Mouse (Mus musculus) MEL (cell line): ENCODE data around the gene Jak3. TPM values are rescaled to one million over a fixed set of nuclear protein-coding genes. Genes with fewer than 3 reads are reported as not detected.

ENCODE experiments used
- DNase-seq: peaks from one replicate; pipeline ENCODE4 v3.0.0; 2011; ENCODE audit warnings: low read depth, low spot score
- H3K27ac ChIP-seq: 2 replicates; pipeline ENCODE4 v1.5.1; 2012; ENCODE audit warnings: low read depth, mild to moderate bottlenecking, control low read depth, low read length, moderate library complexity; ENCODE audit not compliant: control insufficient read depth
- H3K27me3 ChIP-seq, 2 experiments: fragments of 150-350 bp in 1 of 2; sonication (generic) in 1 of 2; 2 replicates each; pipeline ENCODE4 v1.6.1; 2012; ENCODE audit warnings: low read length in 2 of 2, mild to moderate bottlenecking in 2 of 2, improper control_type of control experiment in 1 of 2, moderate library complexity in 1 of 2; ENCODE audit not compliant: insufficient read depth in 2 of 2, control insufficient read depth in 1 of 2
- H3K36me3 ChIP-seq, 2 experiments: 2 replicates each; pipeline ENCODE4 v1.6.1; 2012 to 2014; ENCODE audit warnings: low read length in 2 of 2, improper control_type of control experiment in 1 of 2, inconsistent platforms in 1 of 2, mild to moderate bottlenecking in 1 of 2; ENCODE audit not compliant: insufficient read depth in 2 of 2, control insufficient read depth in 1 of 2
- H3K4me1 ChIP-seq, 2 experiments: fragments of 150-350 bp in 1 of 2; sonication (generic) in 1 of 2; 2 replicates each; pipeline ENCODE4 v1.6.1; 2012; ENCODE audit warnings: low read length in 2 of 2, improper control_type of control experiment in 1 of 2, mild to moderate bottlenecking in 1 of 2; ENCODE audit not compliant: insufficient read depth in 2 of 2, control insufficient read depth in 1 of 2
- H3K4me3 ChIP-seq, 2 experiments: fragments of 150-350 bp in 1 of 2; sonication (generic) in 1 of 2; 2 replicates each; pipeline ENCODE4 v1.5.1; 2012; ENCODE audit warnings: low read depth in 2 of 2, low read length in 2 of 2, mild to moderate bottlenecking in 2 of 2, moderate library complexity in 2 of 2, control low read depth in 1 of 2, improper control_type of control experiment in 1 of 2; ENCODE audit not compliant: control insufficient read depth in 1 of 2, insufficient read depth in 1 of 2
- H3K79me2 ChIP-seq: 2 replicates; pipeline ENCODE4 v1.6.1; 2012; ENCODE audit warnings: mild to moderate bottlenecking, low read length, moderate library complexity; ENCODE audit not compliant: control insufficient read depth, poor library complexity, insufficient read depth
- H3K9ac ChIP-seq: 2 replicates; pipeline ENCODE4 v1.6.1; 2012; ENCODE audit warnings: low read depth, mild to moderate bottlenecking, control low read depth, low read length, moderate library complexity; ENCODE audit not compliant: control insufficient read depth, poor library complexity, severe bottlenecking
- H3K9me3 ChIP-seq: fragments of 150-350 bp; sonication (generic); replicated peaks from 2 replicates; pipeline ENCODE4 v1.6.1; 2012; ENCODE audit warnings: mild to moderate bottlenecking, low read length, improper control_type of control experiment, moderate library complexity; ENCODE audit not compliant: insufficient read depth
- CHD1 ChIP-seq: IDR thresholded peaks from 2 replicates; pipeline ENCODE4 v1.6.1; 2012; ENCODE audit warnings: low read depth, mild to moderate bottlenecking, inconsistent platforms, low read length, improper control_type of control experiment
- CTCF ChIP-seq, 3 experiments: IDR thresholded peaks in 2 of 3; conservative IDR thresholded peaks in 1 of 3; 2 replicates each; pipeline ENCODE4 v1.5.1; 2011 to 2012; ENCODE audit warnings: low read length in 3 of 3, low read depth in 2 of 3, mild to moderate bottlenecking in 2 of 3, improper control_type of control experiment in 1 of 3, inconsistent platforms in 1 of 3, mixed read lengths in 1 of 3, moderate library complexity in 1 of 3; ENCODE audit not compliant: control insufficient read depth in 1 of 3, insufficient read depth in 1 of 3, poor library complexity in 1 of 3, severe bottlenecking in 1 of 3
- E2F4 ChIP-seq: IDR thresholded peaks from 2 replicates; pipeline ENCODE4 v1.6.1; 2011; ENCODE audit warnings: low read depth, low read length, improper control_type of control experiment, borderline replicate concordance
- ELF1 ChIP-seq: IDR thresholded peaks from 2 replicates; pipeline ENCODE4 v1.6.1; 2014; ENCODE audit warnings: low read depth, mild to moderate bottlenecking, inconsistent platforms, low read length, improper control_type of control experiment, moderate library complexity
- ETS1 ChIP-seq: IDR thresholded peaks from 2 replicates; pipeline ENCODE4 v1.6.1; 2012; ENCODE audit warnings: low read depth, mild to moderate bottlenecking, inconsistent platforms, low read length, improper control_type of control experiment, moderate library complexity
- MAFK ChIP-seq: IDR thresholded peaks from 2 replicates; pipeline ENCODE4 v1.6.1; 2011; ENCODE audit warnings: low read depth, mild to moderate bottlenecking, low read length, improper control_type of control experiment, borderline replicate concordance
- MAX ChIP-seq: IDR thresholded peaks from 2 replicates; pipeline ENCODE4 v1.6.1; 2011; ENCODE audit warnings: low read length, improper control_type of control experiment
- MEF2A ChIP-seq: IDR thresholded peaks from 2 replicates; pipeline ENCODE4 v1.6.1; 2014; ENCODE audit warnings: low read depth, mild to moderate bottlenecking, inconsistent platforms, low read length, improper control_type of control experiment; ENCODE audit not compliant: poor library complexity, insufficient replicate concordance, severe bottlenecking; ENCODE audit errors: extremely low read depth
- MYC ChIP-seq: IDR thresholded peaks from 2 replicates; pipeline ENCODE4 v1.6.1; 2011; ENCODE audit warnings: low read depth, mild to moderate bottlenecking, low read length, improper control_type of control experiment, moderate library complexity
- NRF1 ChIP-seq: IDR thresholded peaks from 2 replicates; pipeline ENCODE4 v1.6.1; 2014; ENCODE audit warnings: low read depth, mild to moderate bottlenecking, inconsistent platforms, low read length, improper control_type of control experiment, moderate library complexity; ENCODE audit not compliant: poor library complexity, insufficient read depth, severe bottlenecking
- POLR2AphosphoS2 ChIP-seq: IDR thresholded peaks from 2 replicates; pipeline ENCODE4 v1.6.1; 2011; ENCODE audit warnings: low read length, improper control_type of control experiment
- RCOR1 ChIP-seq: IDR thresholded peaks from 2 replicates; pipeline ENCODE4 v1.6.1; 2012; ENCODE audit warnings: low read depth, mild to moderate bottlenecking, inconsistent platforms, low read length, improper control_type of control experiment
- SIN3A ChIP-seq: IDR thresholded peaks from 2 replicates; pipeline ENCODE4 v1.6.1; 2012; ENCODE audit warnings: low read length, improper control_type of control experiment, inconsistent platforms
- SMC3 ChIP-seq: IDR thresholded peaks from 2 replicates; pipeline ENCODE4 v1.6.1; 2011; ENCODE audit warnings: low read depth, low read length, improper control_type of control experiment
- TAL1 ChIP-seq: IDR thresholded peaks from 2 replicates; pipeline ENCODE4 v1.6.1; 2012; ENCODE audit warnings: mild to moderate bottlenecking, inconsistent platforms, low read length, moderate library complexity, mixed read lengths
- UBTF ChIP-seq: IDR thresholded peaks from 2 replicates; pipeline ENCODE4 v1.6.1; 2012; ENCODE audit warnings: low read depth, mild to moderate bottlenecking, inconsistent platforms, low read length, improper control_type of control experiment, moderate library complexity, borderline replicate concordance; ENCODE audit not compliant: insufficient read depth
- USF2 ChIP-seq, 2 experiments: IDR thresholded peaks; 2 replicates each; pipeline ENCODE4 v1.6.1; 2011 to 2012; ENCODE audit warnings: improper control_type of control experiment in 2 of 2, low read length in 2 of 2, borderline replicate concordance in 1 of 2, inconsistent platforms in 1 of 2, low read depth in 1 of 2, mild to moderate bottlenecking in 1 of 2; ENCODE audit not compliant: insufficient read depth in 1 of 2
- ZKSCAN1 ChIP-seq: IDR thresholded peaks from 2 replicates; pipeline ENCODE4 v1.6.1; 2012; ENCODE audit warnings: low read depth, mild to moderate bottlenecking, inconsistent platforms, low read length, improper control_type of control experiment, moderate library complexity
- ZMIZ1 ChIP-seq: IDR thresholded peaks from 2 replicates; pipeline ENCODE4 v1.6.1; 2012; ENCODE audit warnings: low read depth, mild to moderate bottlenecking, inconsistent platforms, low read length, improper control_type of control experiment, moderate library complexity
- ZNF384 ChIP-seq: IDR thresholded peaks from 2 replicates; pipeline ENCODE4 v1.6.1; 2012; ENCODE audit warnings: low read depth, mild to moderate bottlenecking, inconsistent platforms, low read length, improper control_type of control experiment
- polyA plus RNA-seq, 2 experiments: library from polyadenylated mRNA; stranded (reverse) in 1 of 2; unstranded in 1 of 2; fragments of >175 nt in 1 of 2; fragments of >200 nt in 1 of 2; gene quantifications; 2 replicates each; pipeline versions ENCODE4 v1.2.1 to v1.2.4; 2012; ENCODE audit warnings: low replicate concordance in 2 of 2, low read depth in 1 of 2; ENCODE audit not compliant: insufficient read length in 2 of 2, insufficient read depth in 1 of 2, missing spikeins in 1 of 2
- total RNA-seq: library from RNA; depleted of rRNA; stranded (reverse); fragments of 300-350 nt; gene quantifications from 2 replicates; pipeline ENCODE4 v1.2.3, GENCODE M21; 2012

The Jak3 gene
- total and polyA plus RNA-seq, 3 experiments, result 5.1 to 12.4 TPM; not detected in 1

DNA sequence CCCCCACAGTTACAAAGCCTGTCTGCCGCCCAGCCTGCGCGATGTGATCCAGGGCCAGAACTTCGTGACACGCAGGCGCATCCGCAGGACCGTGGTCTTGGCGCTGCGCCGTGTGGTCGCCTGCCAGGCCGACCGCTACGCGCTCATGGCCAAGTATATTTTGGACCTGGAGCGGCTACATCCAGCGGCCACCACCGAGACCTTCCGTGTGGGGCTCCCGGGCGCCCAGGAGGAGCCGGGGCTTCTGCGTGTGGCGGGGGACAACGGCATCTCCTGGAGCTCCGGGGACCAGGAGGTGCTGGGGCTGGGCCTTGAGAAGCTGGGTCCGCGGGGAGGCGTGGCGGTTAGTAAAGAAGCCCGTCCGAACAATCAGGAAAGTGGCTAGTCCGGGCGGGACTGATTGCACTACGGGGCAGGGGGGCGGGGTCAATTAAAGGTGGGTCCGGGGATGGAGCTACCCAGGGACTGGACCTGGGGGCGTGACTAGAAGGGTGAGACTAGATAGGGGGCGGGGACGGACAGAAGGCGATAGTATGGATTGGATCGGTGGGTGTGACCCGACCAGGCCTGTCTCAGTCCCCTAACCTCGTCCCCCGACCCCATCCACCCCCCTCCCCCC is 3.6 kb downstream of the Jak3 start:
- no peaks in the 10 kb centered on the region for H3K9me3 ChIP-seq
- no peak overlapping the region for H3K9ac ChIP-seq
- H3K27ac ChIP-seq, result no peak overlapping the region
- peaks cover 2 to 13% of the 10 kb centered on the region in 2 experiments; a peak in 2 of 4 replicates for H3K4me1 ChIP-seq
- no peak for DNase-seq
- no peaks in the 10 kb centered on the region for H3K27me3 ChIP-seq
- H3K36me3 ChIP-seq, result peaks cover 0 to 4% of the 10 kb centered on the region in 2 experiments; a peak in 1 of 4 replicates
- TF ChIP-seq ETS1 (no peak), RCOR1 (no peak), MAX (no peak), POLR2AphosphoS2 (no peak), CHD1 (no peak), TAL1 (no peak), ZKSCAN1 (no peak), SIN3A (no peak), SMC3 (no peak), MAFK (no peak), MEF2A (no peak), ZMIZ1 (no peak), MYC (no peak), CTCF (IDR thresholded peaks at IDR 0.05 in 2 of 3, conservative IDR thresholded peaks at IDR 0.05 in 1 of 3; ENCODE audit: control insufficient read depth in 1 of 3, insufficient read depth in 1 of 3, low read depth in 2 of 3, low read length in 3 of 3, poor library complexity in 1 of 3, severe bottlenecking in 1 of 3) (no peak)
- H3K4me3 ChIP-seq, result no peak overlapping the region
- H3K79me2 ChIP-seq, result peaks cover 1% of the 10 kb centered on the region; the same call in 1 of the 2 replicates

GRCm38 (mm10) chr8:71680471-71680870 is 4.4 kb downstream of the Jak3 start:
- DNase-seq, result no peak
- H3K9ac ChIP-seq, result no peak overlapping the region
- TF ChIP-seq UBTF, result no peak
- no peak for TF ChIP-seq MAX
- TF ChIP-seq ZNF384, result no peak
- no peak for TF ChIP-seq NRF1
- TF ChIP-seq TAL1, result no peak
- TF ChIP-seq E2F4, result no peak
- TF ChIP-seq POLR2AphosphoS2, result no peak
- no peak for TF ChIP-seq ELF1
- TF ChIP-seq USF2 (IDR thresholded peaks at IDR 0.05; ENCODE audit: borderline replicate concordance in 1 of 2, insufficient read depth in 1 of 2, low read depth in 1 of 2, low read length in 2 of 2), result no peak
- TF ChIP-seq MYC, result no peak
- TF ChIP-seq, all 39 proteins: peak for 0
- Histone ChIP-seq H3K27ac (no peak overlapping the region), H3K27me3 (no peaks in the 10 kb centered on the region), H3K4me3 (no peak overlapping the region), H3K79me2 (peaks cover 1% of the 10 kb centered on the region; the same call in 1 of the 2 replicates), H3K4me1 (peaks cover 2 to 10% of the 10 kb centered on the region in 2 experiments; a peak in 2 of 4 replicates), H3K9me3 (no peaks in the 10 kb centered on the region), H3K36me3 (peaks cover 0 to 4% of the 10 kb centered on the region in 2 experiments; a peak in 1 of 4 replicates)
